Mouse (Mus musculus) CH12.LX (cell line): ENCODE data around the gene Plekhg2. TPM values are rescaled to one million over a fixed set of nuclear protein-coding genes. Genes with fewer than 3 reads are reported as not detected.

Experiments used
- DNase-seq: peaks from one replicate; pipeline ENCODE4 v3.0.0-alpha.2; 2013; ENCODE audit errors: extremely low read depth
- H3K27ac ChIP-seq: 2 replicates; pipeline ENCODE4 v1.5.1; 2012; ENCODE audit warnings: low read depth, mild to moderate bottlenecking, control low read depth, moderate library complexity; ENCODE audit not compliant: insufficient read depth
- H3K27me3 ChIP-seq: replicated peaks from 2 replicates; pipeline ENCODE3; 2012; ENCODE audit warnings: inconsistent platforms
- H3K36me3 ChIP-seq, 2 experiments: replicated peaks in 1 of 2; 2 replicates each; pipeline versions ENCODE3 to v1.6.1; 2012; ENCODE audit warnings: inconsistent platforms in 1 of 2, low read length in 1 of 2, mild to moderate bottlenecking in 1 of 2, mixed read lengths in 1 of 2, moderate library complexity in 1 of 2; ENCODE audit not compliant: control insufficient read depth in 1 of 2, insufficient read depth in 1 of 2
- H3K4me1 ChIP-seq, 2 experiments: 2 replicates each; pipeline ENCODE4 v1.6.1; 2012; ENCODE audit warnings: inconsistent platforms in 1 of 2, moderate library complexity in 1 of 2; ENCODE audit not compliant: insufficient read depth in 2 of 2, control insufficient read depth in 1 of 2
- H3K4me2 ChIP-seq: 2 replicates; pipeline ENCODE4 v1.6.1; 2012; ENCODE audit warnings: low read depth, mild to moderate bottlenecking, control low read depth; ENCODE audit not compliant: poor library complexity, insufficient read depth, severe bottlenecking
- H3K4me3 ChIP-seq, 3 experiments: fragments of 150-350 bp in 1 of 3; sonication (generic) in 1 of 3; replicated peaks in 1 of 3; 2 replicates each; pipeline versions ENCODE3 to v1.5.1; 2011 to 2012; ENCODE audit warnings: low read depth in 2 of 3, low read length in 2 of 3, mild to moderate bottlenecking in 2 of 3, moderate library complexity in 2 of 3, control low read depth in 1 of 3, improper control_type of control experiment in 1 of 3, inconsistent platforms in 1 of 3, mixed read lengths in 1 of 3; ENCODE audit not compliant: poor library complexity in 1 of 3
- H3K79me2 ChIP-seq: replicated peaks from 2 replicates; pipeline ENCODE4 v1.6.1; 2012; ENCODE audit warnings: mild to moderate bottlenecking, moderate library complexity; ENCODE audit not compliant: control insufficient read depth, poor library complexity, insufficient read depth, severe bottlenecking; ENCODE audit errors: extremely low read depth
- H3K9ac ChIP-seq: 2 replicates; pipeline ENCODE4 v1.6.1; 2012; ENCODE audit warnings: low read depth, mild to moderate bottlenecking, control low read depth, moderate library complexity; ENCODE audit not compliant: insufficient read depth
- H3K9me3 ChIP-seq: replicated peaks from 2 replicates; pipeline ENCODE3; 2012; ENCODE audit warnings: low read length, inconsistent platforms, mixed read lengths
- BHLHE40 ChIP-seq: IDR thresholded peaks from 2 replicates; pipeline ENCODE4 v1.6.1; 2011; ENCODE audit warnings: mild to moderate bottlenecking, low read depth, low read length, improper control_type of control experiment
- CHD1 ChIP-seq: IDR thresholded peaks from 2 replicates; pipeline ENCODE4 v1.6.1; 2012; ENCODE audit warnings: low read depth, low read length, improper control_type of control experiment, inconsistent platforms
- CTCF ChIP-seq, 2 experiments: IDR thresholded peaks in 1 of 2; conservative IDR thresholded peaks in 1 of 2; 2 replicates each; pipeline ENCODE4 v1.5.1; 2011 to 2012; ENCODE audit warnings: low read depth in 2 of 2, low read length in 2 of 2, improper control_type of control experiment in 1 of 2, inconsistent platforms in 1 of 2, mild to moderate bottlenecking in 1 of 2, moderate library complexity in 1 of 2
- E2F4 ChIP-seq: IDR thresholded peaks from 2 replicates; pipeline ENCODE4 v1.6.1; 2011; ENCODE audit warnings: low read depth, low read length, improper control_type of control experiment; ENCODE audit not compliant: insufficient replicate concordance
- EP300 ChIP-seq: IDR thresholded peaks from 2 replicates; pipeline ENCODE4 v1.6.1; 2011; ENCODE audit warnings: low read length, improper control_type of control experiment
- HCFC1 ChIP-seq: IDR thresholded peaks from 2 replicates; pipeline ENCODE4 v1.6.1; 2012; ENCODE audit warnings: low read depth, mild to moderate bottlenecking, inconsistent platforms, low read length, improper control_type of control experiment
- IRF4 ChIP-seq: IDR thresholded peaks from 2 replicates; pipeline ENCODE4 v1.6.1; 2014; ENCODE audit warnings: low read depth, mild to moderate bottlenecking, inconsistent platforms, low read length, improper control_type of control experiment
- KAT2A ChIP-seq: IDR thresholded peaks from 2 replicates; pipeline ENCODE4 v1.6.1; 2012; ENCODE audit warnings: low read length, improper control_type of control experiment, inconsistent platforms; ENCODE audit not compliant: insufficient replicate concordance
- MAX ChIP-seq: IDR thresholded peaks from 2 replicates; pipeline ENCODE4 v1.6.1; 2011; ENCODE audit warnings: low read length, improper control_type of control experiment
- MEF2A ChIP-seq: IDR thresholded peaks from 2 replicates; pipeline ENCODE4 v1.6.1; 2014; ENCODE audit warnings: low read depth, mild to moderate bottlenecking, inconsistent platforms, low read length, improper control_type of control experiment, borderline replicate concordance
- MXI1 ChIP-seq: IDR thresholded peaks from 2 replicates; pipeline ENCODE4 v1.6.1; 2011; ENCODE audit warnings: mild to moderate bottlenecking, low read depth, low read length, improper control_type of control experiment
- NELFE ChIP-seq: IDR thresholded peaks from 2 replicates; pipeline ENCODE4 v1.6.1; 2011; ENCODE audit warnings: low read depth, low read length, improper control_type of control experiment
- NRF1 ChIP-seq: IDR thresholded peaks from 2 replicates; pipeline ENCODE4 v1.6.1; 2014; ENCODE audit warnings: low read depth, mild to moderate bottlenecking, inconsistent platforms, low read length, improper control_type of control experiment, moderate library complexity
- PAX5 ChIP-seq: IDR thresholded peaks from 2 replicates; pipeline ENCODE4 v1.6.1; 2012; ENCODE audit warnings: low read length, inconsistent platforms, mixed read lengths
- POLR2A ChIP-seq: IDR thresholded peaks from 2 replicates; pipeline ENCODE4 v1.6.1; 2011; ENCODE audit warnings: low read depth, mild to moderate bottlenecking, improper control_type of control experiment, low read length
- RAD21 ChIP-seq: IDR thresholded peaks from 2 replicates; pipeline ENCODE4 v1.6.1; 2011; ENCODE audit warnings: low read depth, mild to moderate bottlenecking, low read length, improper control_type of control experiment, moderate library complexity
- TCF12 ChIP-seq: IDR thresholded peaks from 2 replicates; pipeline ENCODE4 v1.6.1; 2014; ENCODE audit warnings: low read depth, mild to moderate bottlenecking, inconsistent platforms, low read length, improper control_type of control experiment
- ZC3H11A ChIP-seq: IDR thresholded peaks from 2 replicates; pipeline ENCODE4 v1.6.1; 2012; ENCODE audit warnings: low read depth, mild to moderate bottlenecking, inconsistent platforms, low read length, improper control_type of control experiment
- ZKSCAN1 ChIP-seq: IDR thresholded peaks from 2 replicates; pipeline ENCODE4 v1.6.1; 2012; ENCODE audit warnings: low read depth, inconsistent platforms, low read length, improper control_type of control experiment, borderline replicate concordance
- ZMIZ1 ChIP-seq: IDR thresholded peaks from 2 replicates; pipeline ENCODE4 v1.6.1; 2012; ENCODE audit warnings: low read depth, mild to moderate bottlenecking, inconsistent platforms, low read length, improper control_type of control experiment
- dilution Hi-C: fragments of 300-500 bp; cut with MboI; formaldehyde crosslinking; loops from 2 replicates; pipeline ENCODE4 v1.14.3; 2020; ENCODE audit warnings: low sequenced_read_pairs; ENCODE audit not compliant: extremely low pct_unique_long_range_greater_than_20kb, extremely low pct_ligation_motif_present
- in situ Hi-C: fragments of 300-500 bp; cut with MboI; formaldehyde crosslinking; loops from 3 replicates; pipeline ENCODE4 v1.14.3; 2019; ENCODE audit warnings: low sequenced_read_pairs, low pct_ligation_motif_present, low pct_unique_long_range_greater_than_20kb, mixed read lengths
- polyA plus RNA-seq: library from polyadenylated mRNA; unstranded; fragments of >175 nt; gene quantifications from 2 replicates; pipeline ENCODE4 v1.2.1, GENCODE M21; 2012; ENCODE audit warnings: low read depth; ENCODE audit not compliant: insufficient read length
- total RNA-seq, 2 experiments: library from RNA; depleted of rRNA; stranded (reverse); fragments of 300-350 nt in 1 of 2; fragments of >200 nt in 1 of 2; gene quantifications; 2 replicates each; pipeline ENCODE4 v1.2.3; 2012 to 2014

Plekhg2 gene
- total and polyA plus RNA-seq, 3 experiments = 0.39 to 5.5 (median 4.7) TPM

- no peak for TF ChIP-seq ZKSCAN1
Measured at GRCm38 (mm10) chr7:28311926-28312543, 60.4 kb downstream of the Plekhg2 start, which contains the start of gene Timm50 (continued).

DNA sequence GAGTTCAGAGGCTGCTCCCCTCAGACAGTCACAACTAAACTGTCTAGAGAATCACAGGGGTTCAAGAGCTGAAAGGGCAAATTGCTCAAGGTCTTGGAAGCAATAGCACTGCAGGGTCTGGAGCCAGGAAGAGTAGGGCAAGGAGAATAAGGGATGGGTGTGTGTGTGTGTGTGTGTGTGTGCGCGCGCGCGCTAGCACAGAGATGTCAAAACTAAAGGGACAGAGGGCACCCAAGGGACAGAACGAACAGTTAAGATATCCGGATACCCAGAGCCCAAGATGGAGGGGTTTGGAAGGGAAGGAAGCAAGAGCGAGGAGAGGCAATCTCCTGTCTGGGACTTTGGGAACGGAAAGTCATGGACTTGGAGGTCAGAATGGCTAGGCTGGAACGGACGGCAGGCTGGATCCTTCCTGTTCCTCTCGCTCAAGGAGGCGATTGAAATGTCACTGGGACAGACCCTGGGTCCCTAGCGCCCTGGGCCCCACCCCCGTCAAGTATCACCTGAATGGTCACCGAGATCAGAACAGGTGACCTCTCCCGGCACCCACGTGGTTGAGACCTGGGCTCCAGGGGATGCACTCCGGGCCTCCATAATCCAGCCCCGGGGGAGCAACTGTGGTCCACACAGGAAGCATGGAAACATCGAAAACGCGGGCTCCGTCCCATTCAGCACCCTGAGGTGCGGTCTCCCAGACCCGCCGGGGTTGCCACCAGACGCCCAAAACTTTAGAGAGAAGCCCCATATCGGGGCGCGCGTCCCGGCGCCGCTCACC lies 61.1 kb downstream of the Plekhg2 start:
- DNase-seq = peak; percentile 34
- H3K27me3 ChIP-seq = no peaks in the 10 kb centered on the region
- H3K27ac ChIP-seq = no peak overlapping the region
- H3K9ac ChIP-seq = peak overlapping the region; percentile 90
- H3K79me2 ChIP-seq = peaks cover 17% of the 10 kb centered on the region
- TF ChIP-seq TCF12 (no peak), EP300 (no peak), NELFE (no peak), CTCF (conservative IDR thresholded peaks at IDR 0.05 in 1 of 2, IDR thresholded peaks at IDR 0.05 in 1 of 2; ENCODE audit: low read depth in 2 of 2, low read length in 2 of 2) (no peak), NRF1 (0 out of 2 replicates have a peak, but pooled peaks have one; percentile 36), E2F4 (no peak), PAX5 (no peak)
- in situ Hi-C loops = no loop called here
- dilution Hi-C loops = no loop called here
- no peaks in the 10 kb centered on the region for H3K9me3 ChIP-seq
- H3K4me1 ChIP-seq = peaks cover 3 to 12% of the 10 kb centered on the region in 2 experiments; a peak in 3 of 4 replicates
- H3K36me3 ChIP-seq = peaks cover 55 to 66% of the 10 kb centered on the region in 2 experiments
- peak overlapping the region; percentile 87 to 94 (median 87) for H3K4me3 ChIP-seq
- H3K4me2 ChIP-seq = peak overlapping the region; percentile 88

GRCm38 (mm10) chr7:28309737-28310136 lies 62.7 kb downstream of the Plekhg2 start:
- no peak overlapping the region for H3K4me2 ChIP-seq
- dilution Hi-C loops = no loop called here
- H3K9ac ChIP-seq = no peak overlapping the region
- TF ChIP-seq KAT2A (no peak), TCF12 (no peak), POLR2A (no peak), BHLHE40 (no peak), MAX (no peak), EP300 (no peak), MXI1 (no peak), CHD1 (no peak), CTCF (conservative IDR thresholded peaks at IDR 0.05 in 1 of 2, IDR thresholded peaks at IDR 0.05 in 1 of 2; ENCODE audit: low read depth in 2 of 2, low read length in 2 of 2) (no peak), HCFC1 (no peak), RAD21 (no peak), IRF4 (no peak), E2F4 (no peak), PAX5 (no peak), MEF2A (no peak), ZMIZ1 (no peak), ZC3H11A (no peak), NRF1 (no peak), NELFE (no peak)
- in situ Hi-C loops = no loop called here
- no peak overlapping the region for H3K4me3 ChIP-seq
- peaks cover 3 to 12% of the 10 kb centered on the region in 2 experiments; a peak in 3 of 4 replicates for H3K4me1 ChIP-seq
- H3K27ac ChIP-seq = no peak overlapping the region
- H3K27me3 ChIP-seq = no peaks in the 10 kb centered on the region
- DNase-seq = no peak
- H3K79me2 ChIP-seq = peaks cover 17% of the 10 kb centered on the region
- H3K9me3 ChIP-seq = no peaks in the 10 kb centered on the region
- peaks cover 50 to 66% of the 10 kb centered on the region in 2 experiments for H3K36me3 ChIP-seq
